Mouse (Mus musculus) bone marrow, adult 2 months (tissue): ENCODE data around the gene Gm21833. TPM values are rescaled to one million over a fixed set of nuclear protein-coding genes. Genes with fewer than 3 reads are reported as not detected.
"Not testable (repeated sequence)": the region's sequence is repeated elsewhere in the genome, so short reads cannot be mapped to it uniquely, and the experiment has no call there.

ENCODE experiments used
- H3K27ac ChIP-seq: fragments of 200-500 bp; 2 replicates; pipeline ENCODE4 v1.5.1; 2012; ENCODE audit warnings: low read depth, mild to moderate bottlenecking, control low read depth, inconsistent platforms, low read length; ENCODE audit not compliant: control insufficient read depth, poor library complexity, insufficient read depth
- H3K4me1 ChIP-seq: fragments of 200-500 bp; 2 replicates; pipeline ENCODE4 v1.6.1; 2011; ENCODE audit warnings: low read length; ENCODE audit not compliant: control insufficient read depth, insufficient read depth
- H3K4me3 ChIP-seq: fragments of 200-500 bp; replicated peaks from 2 replicates; pipeline ENCODE3; 2011; ENCODE audit warnings: mild to moderate bottlenecking, low read depth, low read length, control low read depth; ENCODE audit not compliant: control insufficient read depth
- CTCF ChIP-seq: fragments of 200-500 bp; IDR thresholded peaks from 2 replicates; pipeline ENCODE4 v1.5.1; 2011; ENCODE audit warnings: low read length, control low read depth; ENCODE audit not compliant: control insufficient read depth, insufficient read depth
- POLR2A ChIP-seq: fragments of 200-500 bp; IDR thresholded peaks from 2 replicates; pipeline ENCODE4 v1.6.1; 2011; ENCODE audit warnings: low read depth, mild to moderate bottlenecking, control low read depth, low read length, borderline replicate concordance; ENCODE audit not compliant: control insufficient read depth
- WGBS: fragments of 180-500 bp; shearing (Covaris S2); methylation state at CpG from one replicate; pipeline ENCODE4 v1.1.7; 2018; 5-methylcytosine and 5-hydroxymethylcytosine counted together
- polyA plus RNA-seq: library from polyadenylated mRNA; stranded (reverse); fragments of >200 nt; gene quantifications from 2 replicates; pipeline ENCODE4 v1.2.4, GENCODE M21; 2011; ENCODE audit warnings: low replicate concordance; ENCODE audit not compliant: missing spikeins, insufficient read depth, insufficient read length

Gene Gm21833
- polyA plus RNA-seq = not detected in 2 replicates

DNA sequence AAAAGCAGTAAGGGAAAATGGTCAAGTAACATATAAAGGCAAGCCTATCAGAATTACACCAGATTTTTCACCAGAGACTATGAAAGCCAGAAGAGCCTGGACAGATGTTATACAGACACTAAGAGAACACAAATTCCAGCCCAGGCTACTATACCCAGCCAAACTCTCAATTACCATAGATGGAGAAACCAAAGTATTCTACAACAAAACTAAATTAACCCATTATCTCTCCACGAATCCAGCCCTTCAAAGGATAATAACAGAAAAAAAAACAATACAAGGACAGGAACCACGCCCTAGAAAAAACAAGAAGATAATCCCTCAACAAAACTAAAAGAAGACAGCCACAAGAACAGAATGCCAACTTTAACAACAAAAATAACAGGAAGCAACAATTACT is at the start of gene Gm21833:
Gene Gm21833 (plus strand): TSS at position 301 of the 400 bp plus-strand sequence.
- not testable (repeated sequence) for H3K27ac ChIP-seq, H3K4me3 ChIP-seq, H3K4me1 ChIP-seq
- 64% methylated on average over 2 of the region's 2 CpGs for WGBS

DNA sequence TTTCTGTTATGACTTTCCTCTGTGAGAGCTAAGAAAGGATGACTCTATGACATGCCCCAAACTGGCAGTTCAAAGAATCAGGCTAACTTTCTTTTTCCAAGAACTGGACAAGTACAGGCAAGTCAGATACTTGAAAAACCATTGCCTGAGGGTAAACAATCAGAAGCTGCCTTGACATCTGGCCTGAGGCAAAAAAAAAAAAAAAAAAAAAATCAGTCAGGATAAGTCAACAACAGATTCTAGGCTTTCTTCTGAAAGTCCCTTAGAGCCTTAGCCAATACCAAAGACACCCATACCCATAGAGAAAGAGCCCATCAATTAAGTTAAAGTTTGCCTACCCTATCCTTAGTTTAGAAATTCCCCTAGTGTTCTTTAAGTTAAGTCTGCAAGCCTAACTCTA is 38.7 kb upstream of the Gm21833 start:
- Histone ChIP-seq H3K4me3 (no peak overlapping the region), H3K27ac (no peak overlapping the region), H3K4me1 (no peaks in the 10 kb centered on the region)
- TF ChIP-seq POLR2A = no peak

DNA sequence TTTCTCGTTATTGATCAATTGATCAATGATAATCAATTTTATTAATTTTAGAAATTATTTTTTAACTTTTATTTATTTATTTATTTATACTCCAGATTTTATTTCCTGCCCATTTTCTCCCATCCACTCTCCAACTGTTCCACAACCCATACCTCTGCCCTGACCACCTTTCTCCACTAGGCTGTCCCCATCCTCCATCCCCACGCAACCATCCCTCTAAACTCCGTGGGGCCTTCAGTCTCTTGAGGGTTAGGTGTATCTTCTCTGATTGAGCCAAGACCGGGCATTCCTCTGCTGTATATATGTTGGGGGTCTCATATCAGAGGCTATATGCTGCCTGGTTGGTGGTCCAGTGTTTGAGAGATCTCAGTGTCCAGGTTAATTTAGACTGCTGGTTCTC is 31.7 kb upstream of the Gm21833 start:
- WGBS = 75% methylated on average over 4 of the region's 4 CpGs
- H3K27ac ChIP-seq = no peak overlapping the region
- no peak overlapping the region for H3K4me3 ChIP-seq
- TF ChIP-seq CTCF = no peak
- no peak for TF ChIP-seq POLR2A
- no peaks in the 10 kb centered on the region for H3K4me1 ChIP-seq

GRCm38 (mm10) chr16:82815255-82815654 is 12.9 kb upstream of the Gm21833 start:
- H3K27ac ChIP-seq = no peak overlapping the region
- TF ChIP-seq POLR2A (no peak), CTCF (no peak)
- no peaks in the 10 kb centered on the region for H3K4me1 ChIP-seq
- H3K4me3 ChIP-seq = no peak overlapping the region

DNA sequence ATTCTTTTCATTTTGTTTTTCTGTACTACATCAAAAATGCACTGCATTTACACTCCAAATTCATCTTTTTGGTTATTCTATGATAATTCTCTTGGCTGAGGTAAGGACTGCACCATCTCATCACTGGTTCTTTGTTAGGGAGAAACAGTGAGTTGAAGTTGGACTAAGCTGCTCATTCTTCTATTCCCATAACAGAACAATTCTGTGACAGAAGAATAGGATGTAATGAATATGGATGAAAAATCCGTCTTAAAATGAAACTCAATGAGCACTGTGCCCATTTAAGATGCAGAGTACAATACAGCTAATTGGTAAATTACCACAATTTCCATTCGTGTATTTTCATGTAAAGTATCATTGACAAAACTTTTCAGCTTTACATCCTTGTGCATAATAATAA is 11.6 kb upstream of the Gm21833 start:
- TF ChIP-seq POLR2A (no peak), CTCF (no peak)
- Histone ChIP-seq H3K27ac (no peak overlapping the region), H3K4me1 (no peaks in the 10 kb centered on the region), H3K4me3 (no peak overlapping the region)
- WGBS = 58% methylated on average over 2 of the region's 2 CpGs

- TF ChIP-seq CTCF (no peak), POLR2A (no peak)
- 66% methylated on average over 2 of the region's 2 CpGs for WGBS
Observed at GRCm38 (mm10) chr16:82855752-82856151, 27.6 kb downstream of the Gm21833 start.

DNA sequence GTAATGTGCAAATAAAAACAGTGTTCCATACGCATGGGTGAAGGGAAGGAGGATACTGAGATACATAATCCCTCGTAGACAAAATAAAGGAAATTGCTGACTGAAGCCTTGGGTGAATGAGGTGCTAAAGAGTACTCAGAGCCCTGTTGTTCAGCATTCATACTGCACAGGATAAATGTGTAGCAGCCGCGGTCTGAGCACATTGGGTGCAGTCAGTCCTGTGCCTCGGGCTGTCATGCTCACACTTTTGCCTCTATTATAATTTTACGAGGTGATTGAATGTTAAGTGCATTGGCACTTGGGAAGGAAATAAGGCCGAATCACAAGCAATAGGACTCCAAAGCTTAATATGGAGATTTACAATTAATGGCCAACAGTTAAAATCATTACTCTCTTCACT is 36.4 kb downstream of the Gm21833 start:
- 83% methylated on average over 7 of the region's 7 CpGs for WGBS

More at GRCm38 (mm10) chr16:82855752-82856151, 27.6 kb downstream of the Gm21833 start:
- Histone ChIP-seq H3K27ac (no peak overlapping the region), H3K4me3 (no peak overlapping the region), H3K4me1 (no peaks in the 10 kb centered on the region)

More for the DNA sequence above, 36.4 kb downstream of the Gm21833 start:
- TF ChIP-seq POLR2A (no peak), CTCF (no peak)
- Histone ChIP-seq H3K27ac (no peak overlapping the region), H3K4me3 (no peak overlapping the region), H3K4me1 (no peaks in the 10 kb centered on the region)
